Mouse (Mus musculus) gastrocnemius, adult 18-20 months (tissue): ENCODE measurements around the gene Fbxw11. TPM values are rescaled to one million over a fixed set of nuclear protein-coding genes. Genes with fewer than 3 reads are reported as not detected.

Experiments used
- DNase-seq: peaks from one replicate; pipeline ENCODE4 v3.0.0; 2021; ENCODE audit warnings: low spot score
- total RNA-seq, 2 experiments: library from RNA; stranded (reverse); gene quantifications; 2 replicates each; pipeline ENCODE4 v1.2.3; 2021

The Fbxw11 gene
- total RNA-seq, 2 experiments from 2014 or later: 55.5 to 66.3 TPM

GRCm38 (mm10) chr11:32746475-32746874, 104.0 kb downstream of the Fbxw11 start:
- DNase-seq: no peak

- no peak for DNase-seq
These were observed 106.3 kb downstream of the Fbxw11 start for GRCm38 (mm10) chr11:32748800-32749199.

- DNase-seq: no peak
These were observed 109.5 kb downstream of the Fbxw11 start for GRCm38 (mm10) chr11:32751863-32752594.

GRCm38 (mm10) chr11:32752595-32752885, 110.0 kb downstream of the Fbxw11 start:
- DNase-seq: no peak

GRCm38 (mm10) chr11:32753358-32753757, 110.8 kb downstream of the Fbxw11 start:
- no peak for DNase-seq

GRCm38 (mm10) chr11:32762773-32763172, 120.2 kb downstream of the Fbxw11 start:
- DNase-seq: no peak

GRCm38 (mm10) chr11:32767496-32768230, 125.1 kb downstream of the Fbxw11 start:
- DNase-seq: no peak

GRCm38 (mm10) chr11:32768642-32769343, 126.3 kb downstream of the Fbxw11 start:
- no peak for DNase-seq

GRCm38 (mm10) chr11:32780747-32781536, 138.4 kb downstream of the Fbxw11 start:
- no peak for DNase-seq

- DNase-seq: no peak
These were observed 139.3 kb downstream of the Fbxw11 start for GRCm38 (mm10) chr11:32781633-32782404.

- DNase-seq: peak; percentile 49
These were observed 140.2 kb downstream of the Fbxw11 start for GRCm38 (mm10) chr11:32782724-32783123.

GRCm38 (mm10) chr11:32785591-32786147, 143.1 kb downstream of the Fbxw11 start:
- DNase-seq: peak; percentile 35

GRCm38 (mm10) chr11:32786201-32786600, 143.7 kb downstream of the Fbxw11 start:
- DNase-seq: peak; percentile 31

GRCm38 (mm10) chr11:32794759-32795445, 152.4 kb downstream of the Fbxw11 start:
- DNase-seq: no peak

Other genes starting within 250 kb of the Fbxw11 start
- gene Ubtd2, start 187.4 kb upstream of the Fbxw11 start, total RNA-seq: 1 to 10 TPM; 7.2 to 7.7 TPM
- 1 to 10 TPM; 1.8 to 2.6 TPM for gene Efcab9, start 110.6 kb upstream of the Fbxw11 start, total RNA-seq
- gene Stk10, start 109.4 kb upstream of the Fbxw11 start, total RNA-seq: 1 to 10 TPM; 2.2 to 4.4 TPM
- not detected for gene Smim23, start 181.9 kb downstream of the Fbxw11 start, total RNA-seq